Mouse (Mus musculus): ENCODE results near the gene Cacnb2. TPM values are rescaled to one million over a fixed set of nuclear protein-coding genes. Genes with fewer than 3 reads are reported as not detected.

The Cacnb2 gene
- total and polyA plus RNA-seq, 3 experiments: 32.7 to 77.9 (median 72.2) TPM

- Histone ChIP-seq H3K27ac (no peak overlapping the region), H3K4me1 (ENCODE audit: control insufficient read depth, insufficient read depth, low read length) (no peaks in the 10 kb centered on the region), H3K36me3 (ENCODE audit: control insufficient read depth, insufficient read depth, low read length) (no peaks in the 10 kb centered on the region), H3K9ac (ENCODE audit: low read depth, low read length) (no peak overlapping the region), H3K27me3 (ENCODE audit: control insufficient read depth, insufficient read depth, low read length) (no peaks in the 10 kb centered on the region), H3K4me3 (no peak overlapping the region), H3K79me2 (replicated peaks; ENCODE audit: control insufficient read depth, insufficient read depth, low read length) (no peaks in the 10 kb centered on the region)
- TF ChIP-seq EP300 (IDR thresholded peaks at IDR 0.05; ENCODE audit: insufficient read depth, low read depth, low read length): no peak
- no peak for TF ChIP-seq POLR2A (IDR thresholded peaks at IDR 0.05; ENCODE audit: insufficient read depth, low read depth, low read length)
- TF ChIP-seq CTCF (IDR thresholded peaks at IDR 0.05): no peak
- no peak for DNase-seq
- intact Hi-C loops (cut with DNase I): no loop called here
- WGBS: 81% methylated on average over 3 of the region's 3 CpGs
Measured at GRCm38 (mm10) chr2:14616361-14616760, 13.5 kb downstream of the Cacnb2 start.

GRCm38 (mm10) chr2:14620120-14620853, 17.4 kb downstream of the Cacnb2 start:
- Histone ChIP-seq H3K4me1 (ENCODE audit: control insufficient read depth, insufficient read depth, low read length) (no peaks in the 10 kb centered on the region), H3K4me3 (no peak overlapping the region)
- intact Hi-C loops (cut with DNase I): no loop called here

GRCm38 (mm10) chr2:14620891-14621290, 18.0 kb downstream of the Cacnb2 start:
- no peak overlapping the region for H3K4me3 ChIP-seq
- H3K27ac ChIP-seq: no peak overlapping the region
- no peak overlapping the region for H3K9ac ChIP-seq (ENCODE audit: low read depth, low read length)
- no peaks in the 10 kb centered on the region for H3K4me1 ChIP-seq (ENCODE audit: control insufficient read depth, insufficient read depth, low read length)
- intact Hi-C loops (cut with DNase I): no loop called here
- no peaks in the 10 kb centered on the region for H3K79me2 ChIP-seq (replicated peaks; ENCODE audit: control insufficient read depth, insufficient read depth, low read length)
- H3K36me3 ChIP-seq (ENCODE audit: control insufficient read depth, insufficient read depth, low read length): no peaks in the 10 kb centered on the region
- TF ChIP-seq CTCF (IDR thresholded peaks at IDR 0.05): no peak
- TF ChIP-seq EP300 (IDR thresholded peaks at IDR 0.05; ENCODE audit: insufficient read depth, low read depth, low read length): no peak
- TF ChIP-seq POLR2A (IDR thresholded peaks at IDR 0.05; ENCODE audit: insufficient read depth, low read depth, low read length): no peak
- H3K27me3 ChIP-seq (ENCODE audit: control insufficient read depth, insufficient read depth, low read length): no peaks in the 10 kb centered on the region
- no peak for DNase-seq
- 71% methylated on average over 4 of the region's 4 CpGs for WGBS

More at GRCm38 (mm10) chr2:14620120-14620853, 17.4 kb downstream of the Cacnb2 start:
- no peaks in the 10 kb centered on the region for H3K36me3 ChIP-seq (ENCODE audit: control insufficient read depth, insufficient read depth, low read length)
- H3K27ac ChIP-seq: no peak overlapping the region
- TF ChIP-seq EP300 (IDR thresholded peaks at IDR 0.05; ENCODE audit: insufficient read depth, low read depth, low read length): no peak
- no peaks in the 10 kb centered on the region for H3K27me3 ChIP-seq (ENCODE audit: control insufficient read depth, insufficient read depth, low read length)
- DNase-seq: no peak
- WGBS: 67% methylated on average over 6 of the region's 6 CpGs
- H3K79me2 ChIP-seq (replicated peaks; ENCODE audit: control insufficient read depth, insufficient read depth, low read length): no peaks in the 10 kb centered on the region
- H3K9ac ChIP-seq (ENCODE audit: low read depth, low read length): no peak overlapping the region

- Histone ChIP-seq H3K27ac (no peak overlapping the region), H3K27me3 (ENCODE audit: control insufficient read depth, insufficient read depth, low read length) (no peaks in the 10 kb centered on the region), H3K9ac (ENCODE audit: low read depth, low read length) (no peak overlapping the region), H3K36me3 (ENCODE audit: control insufficient read depth, insufficient read depth, low read length) (no peaks in the 10 kb centered on the region), H3K4me1 (ENCODE audit: control insufficient read depth, insufficient read depth, low read length) (no peaks in the 10 kb centered on the region), H3K79me2 (replicated peaks; ENCODE audit: control insufficient read depth, insufficient read depth, low read length) (no peaks in the 10 kb centered on the region), H3K4me3 (no peak overlapping the region)
- 89% methylated on average over 5 of the region's 5 CpGs for WGBS
- TF ChIP-seq CTCF (IDR thresholded peaks at IDR 0.05) (no peak), POLR2A (IDR thresholded peaks at IDR 0.05; ENCODE audit: insufficient read depth, low read depth, low read length) (no peak), EP300 (IDR thresholded peaks at IDR 0.05; ENCODE audit: insufficient read depth, low read depth, low read length) (no peak)
- intact Hi-C loops (cut with DNase I): no loop called here
- DNase-seq: no peak
Measured at GRCm38 (mm10) chr2:14623820-14624219, 20.9 kb downstream of the Cacnb2 start.

- H3K4me1 ChIP-seq (ENCODE audit: control insufficient read depth, insufficient read depth, low read length): no peaks in the 10 kb centered on the region
- intact Hi-C loops (cut with DNase I): no loop called here
- no peak for DNase-seq
- no peaks in the 10 kb centered on the region; the same call in 1 of the 2 replicates for H3K36me3 ChIP-seq (ENCODE audit: control insufficient read depth, insufficient read depth, low read length)
- WGBS: 81% methylated on average over 9 of the region's 9 CpGs
- no peak overlapping the region for H3K9ac ChIP-seq (ENCODE audit: low read depth, low read length)
- no peaks in the 10 kb centered on the region for H3K79me2 ChIP-seq (replicated peaks; ENCODE audit: control insufficient read depth, insufficient read depth, low read length)
- TF ChIP-seq EP300 (IDR thresholded peaks at IDR 0.05; ENCODE audit: insufficient read depth, low read depth, low read length): no peak
- TF ChIP-seq POLR2A (IDR thresholded peaks at IDR 0.05; ENCODE audit: insufficient read depth, low read depth, low read length): no peak
- TF ChIP-seq CTCF (IDR thresholded peaks at IDR 0.05): no peak
- H3K27me3 ChIP-seq (ENCODE audit: control insufficient read depth, insufficient read depth, low read length): no peaks in the 10 kb centered on the region
- no peak overlapping the region for H3K4me3 ChIP-seq
- no peak overlapping the region for H3K27ac ChIP-seq
Measured at GRCm38 (mm10) chr2:14629814-14630492, 27.1 kb downstream of the Cacnb2 start.

- H3K4me3 ChIP-seq: no peak overlapping the region
- H3K9ac ChIP-seq (ENCODE audit: low read depth, low read length): no peak overlapping the region
- no peaks in the 10 kb centered on the region for H3K4me1 ChIP-seq (ENCODE audit: control insufficient read depth, insufficient read depth, low read length)
- no peaks in the 10 kb centered on the region; the same call in 1 of the 2 replicates for H3K36me3 ChIP-seq (ENCODE audit: control insufficient read depth, insufficient read depth, low read length)
- WGBS: 60% methylated on average over 1 of the region's 1 CpGs
- peak in 1 of 2 experiments; percentile 53 for DNase-seq
- intact Hi-C loops (cut with DNase I): no loop called here
- H3K79me2 ChIP-seq (replicated peaks; ENCODE audit: control insufficient read depth, insufficient read depth, low read length): peaks cover 1% of the 10 kb centered on the region
- no peak overlapping the region for H3K27ac ChIP-seq
- no peaks in the 10 kb centered on the region for H3K27me3 ChIP-seq (ENCODE audit: control insufficient read depth, insufficient read depth, low read length)
- TF ChIP-seq POLR2A (IDR thresholded peaks at IDR 0.05; ENCODE audit: insufficient read depth, low read depth, low read length) (no peak), EP300 (IDR thresholded peaks at IDR 0.05; ENCODE audit: insufficient read depth, low read depth, low read length) (no peak), CTCF (IDR thresholded peaks at IDR 0.05) (no peak)
Measured at GRCm38 (mm10) chr2:14631590-14631989, 28.7 kb downstream of the Cacnb2 start.
